19 mouse cellular contexts compared by ENCODE assay signal in genomic region chr4:141468576-141468975, GRCm38 (mm10). TPM values are rescaled to one million over a fixed set of nuclear protein-coding genes. Genes with fewer than 3 reads are reported as not detected.
DNase-seq lines count a peak whose midpoint lies in the region; ATAC-seq and TF ChIP-seq lines count a peak whose summit lies in the region.
"Had no signal": no experiment of that assay in that cellular context is flagged by ENCODE, and none has a peak within 500 bp of the region (broad histone marks: within the 10 kb centered on the region; RNA-seq: fewer than 3 reads in every experiment).

No protein-coding gene starts in this region.

- no peak overlapping the region for H3K4me3 ChIP-seq in heart, adult 2 months
- no peak overlapping the region for H3K4me3 ChIP-seq in midbrain, embryonic 13.5 days (replicated peaks)
- no peak overlapping the region for H3K4me3 ChIP-seq in midbrain, embryonic 14.5 days (replicated peaks; ENCODE audit: low read depth, low read length)
- no peak overlapping the region for H3K4me3 ChIP-seq in lung, postnatal 0 days (ENCODE audit: low read depth, low read length)
- H3K4me3 ChIP-seq: embryonic facial prominence, embryonic 12.5 days; heart, embryonic 15.5 days; megakaryocyte, embryonic 14.5 days had no signal

- no peak for TF ChIP-seq POLR2A in heart, adult 2 months (IDR thresholded peaks at IDR 0.05; ENCODE audit: insufficient read depth, low read depth, low read length)

- TF ChIP-seq EP300 in heart, adult 2 months (IDR thresholded peaks at IDR 0.05; ENCODE audit: insufficient read depth, low read depth, low read length): no peak
- TF ChIP-seq EP300 in lung, postnatal 0 days (IDR thresholded peaks at IDR 0.05): no peak

- 43% methylated on average over 10 of the region's 10 CpGs for WGBS in heart, adult 2 months
- 74% methylated on average over 10 of the region's 10 CpGs for WGBS in midbrain, embryonic 13.5 days
- WGBS in midbrain, embryonic 14.5 days: 66% methylated on average over 10 of the region's 10 CpGs
- WGBS in lung, postnatal 0 days: 41% methylated on average over 10 of the region's 10 CpGs

- H3K4me2 ChIP-seq in midbrain, embryonic 13.5 days (replicated peaks): no peak overlapping the region
- H3K4me2 ChIP-seq in midbrain, embryonic 14.5 days (ENCODE audit: low read length): no peak overlapping the region
- H3K4me2 ChIP-seq in lung, postnatal 0 days (replicated peaks; ENCODE audit: low read depth, low read length): no peak overlapping the region
- H3K4me2 ChIP-seq: embryonic facial prominence, embryonic 12.5 days; heart, embryonic 15.5 days had no signal

- H3K36me3 ChIP-seq in heart, adult 2 months (ENCODE audit: control insufficient read depth, insufficient read depth, low read length): no peaks in the 10 kb centered on the region
- H3K36me3 ChIP-seq in midbrain, embryonic 13.5 days: peaks cover 99% of the 10 kb centered on the region
- H3K36me3 ChIP-seq in midbrain, embryonic 14.5 days (ENCODE audit: control insufficient read depth, insufficient read depth, low read length): peaks cover 100% of the 10 kb centered on the region
- peaks cover 44% of the 10 kb centered on the region for H3K36me3 ChIP-seq in lung, postnatal 0 days (ENCODE audit: insufficient read depth, low read length)

- no peaks in the 10 kb centered on the region for H3K4me1 ChIP-seq in heart, adult 2 months (ENCODE audit: control insufficient read depth, insufficient read depth, low read length)
- no peaks in the 10 kb centered on the region for H3K4me1 ChIP-seq in midbrain, embryonic 13.5 days (replicated peaks)
- H3K4me1 ChIP-seq in midbrain, embryonic 14.5 days (ENCODE audit: control insufficient read depth, insufficient read depth, low read length): no peaks in the 10 kb centered on the region
- no peaks in the 10 kb centered on the region for H3K4me1 ChIP-seq in lung, postnatal 0 days (ENCODE audit: insufficient read depth, low read depth, low read length)
- H3K4me1 ChIP-seq: embryonic facial prominence, embryonic 12.5 days; heart, embryonic 15.5 days had no signal

- H3K79me2 ChIP-seq in heart, adult 2 months (replicated peaks; ENCODE audit: control insufficient read depth, insufficient read depth, low read length): no peaks in the 10 kb centered on the region

- no peak for ATAC-seq in midbrain, embryonic 13.5 days
- no peak for ATAC-seq in midbrain, embryonic 14.5 days (ENCODE audit: low FRiP score, low TSS enrichment)
- ATAC-seq in lung, postnatal 0 days: no peak
- ATAC-seq: liver, postnatal 0 days had no signal

- peak; percentile 92 for DNase-seq in heart, adult 11 months
- DNase-seq in heart, adult 2 months: no peak
- DNase-seq in midbrain, embryonic 14.5 days: no peak
- DNase-seq in cerebellum, adult 11 months: peak; percentile 65
- peak; percentile 83 to 89 for DNase-seq in cerebellum, postnatal 25 days
- DNase-seq in kidney, adult 9 months: no peak
- DNase-seq in lung, postnatal 0 days (ENCODE audit: low spot score): no peak
- DNase-seq: kidney, adult 11 months; liver, postnatal 0 days; thymus, postnatal 14 days had no signal

- no peak overlapping the region for H3K9ac ChIP-seq in heart, adult 2 months (ENCODE audit: low read depth, low read length)
- no peak overlapping the region for H3K9ac ChIP-seq in midbrain, embryonic 13.5 days (replicated peaks)
- no peak overlapping the region for H3K9ac ChIP-seq in midbrain, embryonic 14.5 days (replicated peaks; ENCODE audit: low read length)
- H3K9ac ChIP-seq in lung, postnatal 0 days (replicated peaks; ENCODE audit: low read depth): no peak overlapping the region
- H3K9ac ChIP-seq: embryonic facial prominence, embryonic 12.5 days; heart, embryonic 15.5 days; liver, postnatal 0 days had no signal

- intact Hi-C loops in heart, adult 2 months (cut with DNase I): no loop called here

- H3K27me3 ChIP-seq in heart, adult 2 months (ENCODE audit: control insufficient read depth, insufficient read depth, low read length): no peaks in the 10 kb centered on the region
- no peaks in the 10 kb centered on the region for H3K27me3 ChIP-seq in midbrain, embryonic 13.5 days
- H3K27me3 ChIP-seq in midbrain, embryonic 14.5 days (ENCODE audit: control insufficient read depth, insufficient read depth, low read length): no peaks in the 10 kb centered on the region
- no peaks in the 10 kb centered on the region for H3K27me3 ChIP-seq in lung, postnatal 0 days (replicated peaks; ENCODE audit: insufficient read depth, low read length)
- H3K27me3 ChIP-seq: embryonic facial prominence, embryonic 12.5 days; heart, embryonic 15.5 days; megakaryocyte, embryonic 14.5 days had no signal

- H3K9me3 ChIP-seq in midbrain, embryonic 13.5 days: no peaks in the 10 kb centered on the region
- H3K9me3 ChIP-seq in midbrain, embryonic 14.5 days (ENCODE audit: control insufficient read depth, low read length): no peaks in the 10 kb centered on the region
- no peaks in the 10 kb centered on the region for H3K9me3 ChIP-seq in lung, postnatal 0 days (ENCODE audit: low read length)
- H3K9me3 ChIP-seq: embryonic facial prominence, embryonic 12.5 days; heart, embryonic 15.5 days had no signal

- H3K27ac ChIP-seq in heart, adult 2 months: no peak overlapping the region
- peak overlapping the region; percentile 39 for H3K27ac ChIP-seq in midbrain, embryonic 13.5 days
- H3K27ac ChIP-seq in midbrain, embryonic 14.5 days (replicated peaks; ENCODE audit: low read depth, low read length): no peak overlapping the region
- no peak overlapping the region for H3K27ac ChIP-seq in lung, postnatal 0 days (ENCODE audit: low read length)
- H3K27ac ChIP-seq: embryonic facial prominence, embryonic 12.5 days; heart, embryonic 15.5 days had no signal

- no peak for TF ChIP-seq CTCF in heart, adult 2 months (IDR thresholded peaks at IDR 0.05)
- no peak for TF ChIP-seq CTCF in lung, postnatal 0 days (IDR thresholded peaks at IDR 0.05)

RNA-seq across cellular contexts. Expression of gene Zbtb17, which starts 24.1 kb away (rescaled TPM):
- 10 to 100 TPM; 22.9 to 26.4 TPM for total RNA-seq in heart, adult 2 months (2021)
- 23.3 and 29.9 TPM in 2 replicates for polyA plus RNA-seq in heart, adult 2 months (2012; rRNA removed)
- 54.7 and 61.0 TPM in 2 replicates for polyA plus RNA-seq in midbrain, embryonic 13.5 days (2015; fragmentation: Nextera tagmentation; extraction: Ambion mirVana)
- 42.0 and 49.2 TPM in 2 replicates for polyA plus RNA-seq in midbrain, embryonic 14.5 days (2014; fragmentation: Nextera tagmentation; extraction: Ambion mirVana)
- 14.1 and 14.3 TPM in 2 replicates for polyA plus RNA-seq in lung, postnatal 0 days (2015; fragmentation: Nextera tagmentation; extraction: Ambion mirVana)

RNA-seq across cellular contexts. Expression of gene Srarp, which starts 32.7 kb away (rescaled TPM):
- total RNA-seq in heart, adult 2 months (2021): 1 to 10 TPM; 1.6 to 2.2 TPM
- 0.94 and 2.4 TPM in 2 replicates for polyA plus RNA-seq in heart, adult 2 months (2012; rRNA removed)
- polyA plus RNA-seq in midbrain, embryonic 13.5 days (2015; fragmentation: Nextera tagmentation; extraction: Ambion mirVana): not detected in 2 replicates
- polyA plus RNA-seq in midbrain, embryonic 14.5 days (2014; fragmentation: Nextera tagmentation; extraction: Ambion mirVana): 0.24 and 0.74 TPM in 2 replicates
- not detected in 2 replicates for polyA plus RNA-seq in lung, postnatal 0 days (2015; fragmentation: Nextera tagmentation; extraction: Ambion mirVana)
- total RNA-seq: adrenal gland, postnatal 36 days had no signal
- polyA plus RNA-seq: embryonic facial prominence, embryonic 12.5 days; heart, embryonic 15.5 days; hindbrain, embryonic 11.5 days; limb, embryonic 14.5 days; liver, postnatal 0 days had no signal

RNA-seq across cellular contexts. Expression of gene Hspb7, which starts 48.0 kb away (rescaled TPM):
- 1,000 to 10,000 TPM; 1,066 to 1,498 TPM for total RNA-seq in heart, adult 2 months (2021)
- polyA plus RNA-seq in heart, adult 2 months (2012; rRNA removed): 973 and 1,028 TPM in 2 replicates
- not detected in 2 replicates for polyA plus RNA-seq in midbrain, embryonic 13.5 days (2015; fragmentation: Nextera tagmentation; extraction: Ambion mirVana)
- polyA plus RNA-seq in midbrain, embryonic 14.5 days (2014; fragmentation: Nextera tagmentation; extraction: Ambion mirVana): not detected in 2 replicates
- 1.9 and 2.3 TPM in 2 replicates for polyA plus RNA-seq in lung, postnatal 0 days (2015; fragmentation: Nextera tagmentation; extraction: Ambion mirVana)
- total RNA-seq: layer of hippocampus, adult 18-20 months had no signal
- polyA plus RNA-seq: embryonic facial prominence, embryonic 12.5 days; hindbrain, embryonic 11.5 days had no signal

RNA-seq across cellular contexts. Expression of gene Clcnkb, which starts 52.8 kb away (rescaled TPM):
- total RNA-seq in heart, adult 2 months (2021): under 1 TPM; 0.43 to 0.57 TPM
- polyA plus RNA-seq in heart, adult 2 months (2012; rRNA removed): 2.1 and 4.6 TPM in 2 replicates
- not detected in 2 replicates for polyA plus RNA-seq in midbrain, embryonic 13.5 days (2015; fragmentation: Nextera tagmentation; extraction: Ambion mirVana)
- polyA plus RNA-seq in midbrain, embryonic 14.5 days (2014; fragmentation: Nextera tagmentation; extraction: Ambion mirVana): not detected in 2 replicates
- polyA plus RNA-seq in lung, postnatal 0 days (2015; fragmentation: Nextera tagmentation; extraction: Ambion mirVana): not detected in 2 replicates
- total RNA-seq: adrenal gland, postnatal 36 days; layer of hippocampus, adult 18-20 months had no signal
- polyA plus RNA-seq: embryonic facial prominence, embryonic 12.5 days; hindbrain, embryonic 11.5 days; liver, postnatal 0 days; neural tube, embryonic 14.5 days had no signal

Comparison
In these comparisons a context has a peak if more than half of its experiments do, and no peak if none do; other contexts are left out.
1. DNase-seq: peak in heart, adult 11 months (single experiment), cerebellum, adult 11 months (single experiment) and cerebellum, postnatal 25 days (2 of 2); none in heart, adult 2 months (0 of 2), midbrain, embryonic 14.5 days (single experiment), kidney, adult 9 months (single experiment) and lung, postnatal 0 days (single experiment).
2. RNA of gene Hspb7, which starts 48.0 kb away (polyA plus RNA-seq): 973 to 1,028 TPM in heart, adult 2 months; 1.9 to 2.3 TPM in lung, postnatal 0 days, not detected in midbrain, embryonic 14.5 days and not detected in midbrain, embryonic 13.5 days; every median in the first group is over 100 times any median in the second.